Mouse (Mus musculus): ENCODE results near the gene Optn. TPM values are rescaled to one million over a fixed set of nuclear protein-coding genes. Genes with fewer than 3 reads are reported as not detected.
A peak's percentile ranks its signal among the peaks of the same experiment; 100 is the strongest.
"Not testable (repeated sequence)": the region's sequence is repeated elsewhere in the genome, so short reads cannot be mapped to it uniquely, and the experiment has no call there.

Optn gene
- polyA plus RNA-seq, 1 experiment from 2014 or later = 6.6 TPM

DNA sequence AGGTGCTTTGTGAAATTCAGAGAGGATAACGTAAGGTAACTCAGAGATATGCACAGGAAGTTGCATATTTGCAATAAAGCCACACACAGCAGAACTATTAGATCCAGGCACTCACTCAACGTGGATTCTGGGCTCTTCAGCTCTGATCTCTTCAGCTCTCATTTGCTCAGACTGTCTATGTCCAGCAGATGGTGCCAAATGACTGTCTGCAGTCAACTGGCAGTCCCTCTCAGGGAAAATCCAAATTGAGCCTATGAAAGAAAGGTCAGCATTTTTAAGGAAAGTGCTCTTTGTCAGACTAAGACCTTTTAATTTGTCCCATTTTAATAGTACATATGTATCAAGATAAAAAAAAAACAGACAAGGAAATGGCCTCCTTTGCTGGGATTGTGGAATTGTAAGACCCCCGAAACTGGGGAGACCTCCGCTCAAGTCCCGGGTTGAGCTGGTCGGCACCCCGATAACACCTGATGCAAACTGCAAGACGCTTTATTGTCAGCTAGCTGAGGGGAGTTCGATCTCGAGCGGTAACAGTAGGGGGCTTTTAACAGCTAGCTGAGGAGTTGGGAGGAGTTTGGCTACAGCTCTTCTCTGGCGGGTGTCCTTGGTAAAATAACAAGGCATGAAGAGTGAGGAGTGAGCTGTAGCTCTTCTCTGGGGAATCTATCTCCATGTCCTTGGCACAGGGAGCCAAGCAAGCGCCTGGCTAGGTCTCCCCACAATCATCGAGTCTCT, 16.4 kb upstream of the Optn start:
- peak; percentile 77; the same call in 1 of the 2 replicates for ATAC-seq (replicated peaks)
- H3K4me1 ChIP-seq = peaks cover 10% of the 10 kb centered on the region
- H3K9me3 ChIP-seq = no peaks in the 10 kb centered on the region
- H3K27ac ChIP-seq (replicated peaks) = 0 out of 2 replicates have a peak overlapping the region, but pooled peaks have one; percentile 4
- H3K36me3 ChIP-seq = no peaks in the 10 kb centered on the region
- H3K4me3 ChIP-seq = peak overlapping the region; percentile 32
- H3K27me3 ChIP-seq = no peaks in the 10 kb centered on the region
- peak overlapping the region; percentile 43 for H3K9ac ChIP-seq (replicated peaks)
- WGBS = 4% methylated on average over 14 of the region's 14 CpGs
- H3K4me2 ChIP-seq (replicated peaks) = peak overlapping the region; percentile 52

DNA sequence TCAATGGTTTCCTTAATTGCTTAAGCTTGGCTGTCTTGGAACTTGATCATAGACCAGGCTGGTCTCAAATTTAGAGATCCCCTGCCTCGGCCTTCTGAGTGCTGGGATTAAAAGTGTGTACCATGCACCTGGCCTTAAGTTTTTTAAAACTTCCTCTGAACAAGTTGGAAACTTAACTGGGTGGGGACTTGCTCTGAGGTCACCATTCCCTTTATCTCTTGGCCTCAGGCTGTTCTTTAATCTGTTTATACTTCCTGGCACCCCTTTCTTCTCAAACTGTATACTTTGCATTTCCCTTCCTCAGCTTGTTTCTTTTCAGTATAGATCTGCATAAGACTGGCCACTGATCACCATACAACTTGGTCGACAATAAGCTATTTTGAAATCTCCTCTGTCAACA, 14.1 kb upstream of the Optn start:
- Histone ChIP-seq H3K4me1 (peaks cover 10% of the 10 kb centered on the region), H3K36me3 (no peaks in the 10 kb centered on the region), H3K4me2 (replicated peaks) (no peak overlapping the region), H3K9me3 (no peaks in the 10 kb centered on the region), H3K4me3 (no peak overlapping the region), H3K27ac (replicated peaks) (no peak overlapping the region), H3K27me3 (no peaks in the 10 kb centered on the region), H3K9ac (replicated peaks) (no peak overlapping the region)
- ATAC-seq (replicated peaks) = no peak
- WGBS = 76% methylated on average over 2 of the region's 2 CpGs

DNA sequence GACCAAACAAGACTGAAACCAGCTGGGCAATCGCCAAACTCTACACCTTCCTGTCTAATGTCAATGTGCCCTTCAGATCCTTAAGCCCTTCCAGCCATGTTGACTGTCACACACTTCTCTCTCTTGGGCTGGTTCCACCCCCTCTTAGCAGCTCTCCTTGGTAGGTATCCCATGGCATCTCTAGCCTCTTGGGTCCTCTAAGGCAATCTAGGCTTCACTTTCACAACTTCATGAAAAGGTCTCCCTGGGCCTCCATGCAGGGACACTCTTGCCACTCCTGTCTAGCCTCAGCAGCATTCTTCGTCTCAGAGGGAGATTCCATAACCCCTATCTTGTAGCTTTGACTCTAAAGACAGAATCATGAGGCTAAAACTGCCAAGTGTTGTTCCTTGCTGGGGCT, 13.6 kb upstream of the Optn start:
- H3K9ac ChIP-seq (replicated peaks) = no peak overlapping the region
- no peaks in the 10 kb centered on the region for H3K36me3 ChIP-seq
- H3K4me2 ChIP-seq (replicated peaks) = no peak overlapping the region
- 82% methylated on average over 2 of the region's 2 CpGs for WGBS
- H3K9me3 ChIP-seq = no peaks in the 10 kb centered on the region
- ATAC-seq (replicated peaks) = no peak
- H3K4me1 ChIP-seq = peaks cover 10% of the 10 kb centered on the region
- H3K27ac ChIP-seq (replicated peaks) = no peak overlapping the region
- H3K27me3 ChIP-seq = no peaks in the 10 kb centered on the region
- no peak overlapping the region for H3K4me3 ChIP-seq

DNA sequence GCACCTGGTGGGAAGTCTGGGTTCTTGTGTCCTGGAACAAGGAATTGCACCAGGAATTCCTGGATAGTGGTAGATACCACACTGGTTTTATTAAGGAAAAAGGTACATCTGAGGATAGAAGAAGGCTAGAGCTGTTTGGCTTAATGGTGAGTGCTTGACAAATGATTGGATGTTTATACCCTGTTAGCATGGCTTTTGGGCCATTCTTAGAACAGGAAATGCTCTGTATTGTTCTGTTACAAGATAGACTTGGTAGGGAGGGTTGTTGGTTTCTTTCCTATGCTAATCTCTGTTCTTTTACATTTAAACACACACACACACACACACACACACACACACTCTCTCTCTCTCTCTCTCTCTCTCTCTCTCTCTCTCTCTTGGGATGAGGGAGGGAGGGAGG, 12.0 kb upstream of the Optn start:
- Histone ChIP-seq H3K27me3 (no peaks in the 10 kb centered on the region), H3K4me1 (peaks cover 9% of the 10 kb centered on the region), H3K4me3 (no peak overlapping the region), H3K9ac (replicated peaks) (no peak overlapping the region), H3K27ac (replicated peaks) (no peak overlapping the region), H3K9me3 (no peaks in the 10 kb centered on the region), H3K4me2 (replicated peaks) (no peak overlapping the region), H3K36me3 (no peaks in the 10 kb centered on the region)
- ATAC-seq (replicated peaks) = no peak

GRCm38 (mm10) chr2:5075432-5075831, 11.6 kb upstream of the Optn start:
- no peak for ATAC-seq (replicated peaks)
- no peak overlapping the region for H3K9ac ChIP-seq (replicated peaks)
- H3K4me1 ChIP-seq = peaks cover 5% of the 10 kb centered on the region; the same call in 1 of the 2 replicates
- H3K9me3 ChIP-seq = no peaks in the 10 kb centered on the region
- H3K4me2 ChIP-seq (replicated peaks) = no peak overlapping the region
- H3K4me3 ChIP-seq = no peak overlapping the region
- 46% methylated on average over 2 of the region's 2 CpGs for WGBS
- H3K27ac ChIP-seq (replicated peaks) = no peak overlapping the region
- no peaks in the 10 kb centered on the region for H3K36me3 ChIP-seq
- H3K27me3 ChIP-seq = no peaks in the 10 kb centered on the region

GRCm38 (mm10) chr2:5073785-5074184, 9.9 kb upstream of the Optn start:
- Histone ChIP-seq H3K27me3 (no peaks in the 10 kb centered on the region), H3K36me3 (no peaks in the 10 kb centered on the region), H3K9ac (replicated peaks) (no peak overlapping the region), H3K4me2 (replicated peaks) (no peak overlapping the region), H3K27ac (replicated peaks) (no peak overlapping the region), H3K4me3 (no peak overlapping the region), H3K9me3 (no peaks in the 10 kb centered on the region), H3K4me1 (no peaks in the 10 kb centered on the region)
- no peak for ATAC-seq (replicated peaks)
- WGBS = 92% methylated on average over 3 of the region's 3 CpGs

GRCm38 (mm10) chr2:5067951-5068350, 4.1 kb upstream of the Optn start:
- Histone ChIP-seq H3K27me3 (no peaks in the 10 kb centered on the region), H3K9ac (replicated peaks) (no peak overlapping the region), H3K36me3 (no peaks in the 10 kb centered on the region), H3K4me1 (peaks cover 11% of the 10 kb centered on the region), H3K4me3 (no peak overlapping the region), H3K4me2 (replicated peaks) (no peak overlapping the region), H3K27ac (replicated peaks) (no peak overlapping the region), H3K9me3 (no peaks in the 10 kb centered on the region)
- 83% methylated on average over 4 of the region's 4 CpGs for WGBS
- no peak for ATAC-seq (replicated peaks)

- H3K4me2 ChIP-seq (replicated peaks); H3K9me3 ChIP-seq; H3K36me3 ChIP-seq; H3K27me3 ChIP-seq; H3K27ac ChIP-seq (replicated peaks); ATAC-seq (replicated peaks); H3K4me3 ChIP-seq; H3K9ac ChIP-seq (replicated peaks): not testable (repeated sequence)
- 96% methylated on average over 2 of the region's 2 CpGs for WGBS
- peaks cover 13% of the 10 kb centered on the region for H3K4me1 ChIP-seq
Observed at GRCm38 (mm10) chr2:5067254-5067653, 3.4 kb upstream of the Optn start.

- peaks cover 13% of the 10 kb centered on the region for H3K4me1 ChIP-seq
- peak overlapping the region; percentile 92 for H3K4me2 ChIP-seq (replicated peaks)
- H3K27ac ChIP-seq (replicated peaks) = no peak overlapping the region
- H3K27me3 ChIP-seq = 0 out of 2 replicates have a peak, but pooled peaks cover 2% of the 10 kb centered on the region
- ATAC-seq (replicated peaks) = peak; percentile 57
- 44% methylated on average over 4 of the region's 4 CpGs for WGBS
- no peak overlapping the region for H3K9ac ChIP-seq (replicated peaks)
- no peaks in the 10 kb centered on the region for H3K36me3 ChIP-seq
- H3K4me3 ChIP-seq = peak overlapping the region; percentile 60
- no peaks in the 10 kb centered on the region for H3K9me3 ChIP-seq
Observed at GRCm38 (mm10) chr2:5064247-5064646, 396 bp upstream of the Optn start.

- Histone ChIP-seq H3K9me3 (no peaks in the 10 kb centered on the region), H3K27ac (replicated peaks) (no peak overlapping the region), H3K27me3 (0 out of 2 replicates have a peak, but pooled peaks cover 2% of the 10 kb centered on the region), H3K9ac (replicated peaks) (no peak overlapping the region), H3K4me3 (peak overlapping the region; percentile 60), H3K36me3 (no peaks in the 10 kb centered on the region), H3K4me1 (peaks cover 13% of the 10 kb centered on the region), H3K4me2 (replicated peaks) (peak overlapping the region; percentile 92)
- WGBS = 51% methylated on average over 16 of the region's 16 CpGs
- ATAC-seq (replicated peaks) = no peak
Observed at GRCm38 (mm10) chr2:5062496-5063298, 1.2 kb downstream of the Optn start.

DNA sequence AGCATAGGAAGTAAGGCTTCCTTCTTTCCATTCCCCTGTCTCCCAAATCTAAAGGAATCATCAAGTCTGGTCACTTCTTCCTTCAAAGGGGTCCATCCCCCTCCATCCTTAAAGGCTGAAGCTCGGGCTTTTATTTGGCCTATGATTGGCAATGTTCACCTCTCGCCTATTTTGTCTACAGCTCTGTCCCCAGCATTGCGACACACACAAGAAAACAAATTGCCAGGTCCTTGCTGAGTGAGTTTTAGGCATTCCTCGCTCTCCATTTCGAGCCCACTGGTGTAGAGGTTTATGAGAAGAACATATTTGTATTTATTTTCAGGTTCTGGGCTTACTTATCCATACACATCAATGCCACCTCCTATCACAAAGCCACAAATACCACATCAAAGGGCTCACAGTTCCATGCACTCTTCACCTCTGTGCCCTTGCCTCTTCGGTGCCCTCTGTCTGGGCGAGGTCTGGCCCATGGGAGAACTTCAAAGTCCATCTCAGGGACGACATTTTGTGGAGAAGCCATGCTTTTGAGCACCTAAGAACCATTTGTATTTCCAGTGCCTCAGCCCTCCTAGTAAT, 2.6 kb downstream of the Optn start:
- WGBS = 84% methylated on average over 8 of the region's 8 CpGs

GRCm38 (mm10) chr2:5059997-5060396, 3.9 kb downstream of the Optn start:
- Histone ChIP-seq H3K4me2 (replicated peaks) (no peak overlapping the region), H3K36me3 (no peaks in the 10 kb centered on the region), H3K27ac (replicated peaks) (no peak overlapping the region), H3K4me1 (peaks cover 13% of the 10 kb centered on the region), H3K9me3 (no peaks in the 10 kb centered on the region), H3K27me3 (0 out of 2 replicates have a peak, but pooled peaks cover 2% of the 10 kb centered on the region), H3K9ac (replicated peaks) (no peak overlapping the region), H3K4me3 (no peak overlapping the region)
- 68% methylated on average over 4 of the region's 4 CpGs for WGBS
- no peak for ATAC-seq (replicated peaks)

More for the DNA sequence above, 2.6 kb downstream of the Optn start:
- Histone ChIP-seq H3K4me2 (replicated peaks) (no peak overlapping the region), H3K9ac (replicated peaks) (no peak overlapping the region), H3K4me3 (no peak overlapping the region), H3K27ac (replicated peaks) (no peak overlapping the region), H3K36me3 (no peaks in the 10 kb centered on the region), H3K27me3 (0 out of 2 replicates have a peak, but pooled peaks cover 2% of the 10 kb centered on the region), H3K9me3 (no peaks in the 10 kb centered on the region), H3K4me1 (peaks cover 13% of the 10 kb centered on the region)
- no peak for ATAC-seq (replicated peaks)
